Mouse (Mus musculus): Measurements from ENCODE around the gene Foxp1.

- TF ChIP-seq CTCF (IDR thresholded peaks at IDR 0.05; ENCODE audit: low read depth) (no peak), EP300 (IDR thresholded peaks at IDR 0.05; ENCODE audit: low read depth) (peak; percentile 84)
Measured at GRCm38 (mm10) chr6:99350156-99350555, 172.4 kb downstream of the Foxp1 start.
